Mouse (Mus musculus) heart, embryonic 12.5 days (tissue): ENCODE data around the gene 4930548H24Rik. TPM values are rescaled to one million over a fixed set of nuclear protein-coding genes. Genes with fewer than 3 reads are reported as not detected.

Experiments used
- ATAC-seq: fragments of 200-750 bp; cut with Nextera tagmentation; 2 replicates; pipeline ENCODE4 v1.8.0; 2017; ENCODE audit warnings: moderate TSS enrichment, moderate library complexity; ENCODE audit not compliant: insufficient number of reproducible peaks, low FRiP score
- H3K27ac ChIP-seq: fragments of 300-500 bp; sonication (generic); 2 replicates; pipeline ENCODE4 v1.5.1; 2016; ENCODE audit warnings: mild to moderate bottlenecking, moderate library complexity; ENCODE audit not compliant: poor library complexity, severe bottlenecking
- H3K27me3 ChIP-seq: fragments of 300-500 bp; sonication (generic); replicated peaks from 2 replicates; pipeline ENCODE4 v1.6.1; 2016; ENCODE audit warnings: mild to moderate bottlenecking, moderate library complexity
- H3K36me3 ChIP-seq: fragments of 300-500 bp; sonication (generic); 2 replicates; pipeline ENCODE4 v1.6.1; 2016; ENCODE audit warnings: mild to moderate bottlenecking, moderate library complexity
- H3K4me1 ChIP-seq: fragments of 300-500 bp; sonication (generic); replicated peaks from 2 replicates; pipeline ENCODE4 v1.6.1; 2016; ENCODE audit warnings: mild to moderate bottlenecking
- H3K4me2 ChIP-seq: fragments of 300-500 bp; sonication (generic); 2 replicates; pipeline ENCODE4 v1.6.1; 2016; ENCODE audit warnings: mild to moderate bottlenecking, moderate library complexity
- H3K4me3 ChIP-seq: fragments of 300-500 bp; sonication (generic); 2 replicates; pipeline ENCODE4 v1.5.1; 2016; ENCODE audit warnings: mild to moderate bottlenecking
- H3K9ac ChIP-seq: fragments of 300-500 bp; sonication (generic); 2 replicates; pipeline ENCODE4 v1.6.1; 2016; ENCODE audit warnings: mild to moderate bottlenecking, moderate library complexity
- H3K9me3 ChIP-seq: fragments of 300-500 bp; sonication (generic); replicated peaks from 2 replicates; pipeline ENCODE4 v1.6.1; 2016; ENCODE audit warnings: mild to moderate bottlenecking, moderate library complexity
- WGBS: fragments of 180-500 bp; shearing (Covaris S2); methylation state at CpG from one replicate; pipeline ENCODE4 v1.1.7; 2016; 5-methylcytosine and 5-hydroxymethylcytosine counted together
- polyA plus RNA-seq: library from polyadenylated mRNA; unstranded; fragments of >200 nt; fragmentation: Nextera tagmentation; extraction: Ambion mirVana; gene quantifications from 2 replicates; pipeline ENCODE4 v1.2.1, GENCODE M21; 2016

4930548H24Rik gene
- polyA plus RNA-seq = not detected in 2 replicates

DNA sequence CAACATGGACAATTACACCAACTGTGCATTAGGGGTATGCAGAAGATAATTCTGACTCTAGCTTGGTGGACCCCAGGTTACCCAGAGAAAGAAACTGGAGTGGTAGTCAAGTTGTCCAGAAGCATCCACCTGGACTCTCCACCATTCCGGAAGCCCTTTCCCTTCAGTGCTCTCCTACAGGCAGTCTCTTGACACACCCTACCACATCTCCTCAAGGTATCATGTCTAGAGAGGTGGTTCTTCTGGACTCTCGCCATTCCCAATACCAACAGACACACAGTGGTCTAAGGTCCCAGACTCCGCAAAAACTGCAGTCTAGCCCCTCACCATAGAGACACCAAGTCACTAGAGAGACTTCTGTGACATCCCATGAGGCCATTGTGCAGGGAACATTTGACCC, at the start of gene 4930548H24Rik:
Gene 4930548H24Rik, plus strand, starts transcription at position 301 of the 400 bp plus-strand sequence.
- WGBS = 90% methylated on average over 3 of the region's 3 CpGs

DNA sequence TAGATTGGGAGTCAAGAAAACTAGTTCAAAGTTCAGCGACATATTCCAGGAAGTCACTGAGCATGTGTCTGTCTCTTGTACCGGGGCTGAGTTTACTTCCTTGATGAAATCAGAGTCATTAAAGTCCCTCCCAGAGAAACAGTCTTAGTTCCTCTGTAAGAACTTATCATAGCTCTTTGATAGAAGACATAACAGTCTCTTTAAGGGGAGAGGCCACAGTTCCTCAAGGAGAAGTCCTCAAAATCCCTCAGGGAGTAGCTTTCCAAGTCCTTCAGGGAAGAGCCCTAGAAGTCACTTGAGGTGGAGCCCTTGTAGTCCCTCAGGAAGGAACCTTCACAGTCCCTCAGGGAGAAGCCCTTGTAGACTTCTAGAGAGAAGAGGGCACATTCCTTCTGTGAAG, 34.2 kb upstream of the 4930548H24Rik start:
- Histone ChIP-seq H3K9me3 (no peaks in the 10 kb centered on the region), H3K4me1 (peaks cover 11% of the 10 kb centered on the region), H3K36me3 (no peaks in the 10 kb centered on the region), H3K9ac (no peak overlapping the region), H3K27me3 (no peaks in the 10 kb centered on the region), H3K4me2 (no peak overlapping the region), H3K4me3 (no peak overlapping the region), H3K27ac (no peak overlapping the region)
- no peak for ATAC-seq
- 73% methylated on average over 2 of the region's 2 CpGs for WGBS

More for the DNA sequence above, at the start of gene 4930548H24Rik:
- Histone ChIP-seq H3K9me3 (no peaks in the 10 kb centered on the region), H3K4me3 (no peak within 1 kb of the TSS), H3K4me1 (no peaks in the 10 kb centered on the region), H3K9ac (no peak within 1 kb of the TSS), H3K27ac (no peak within 1 kb of the TSS), H3K4me2 (no peak within 1 kb of the TSS), H3K27me3 (no peaks in the 10 kb centered on the region), H3K36me3 (peaks cover 30% of the 10 kb centered on the region)
- ATAC-seq = no peak

DNA sequence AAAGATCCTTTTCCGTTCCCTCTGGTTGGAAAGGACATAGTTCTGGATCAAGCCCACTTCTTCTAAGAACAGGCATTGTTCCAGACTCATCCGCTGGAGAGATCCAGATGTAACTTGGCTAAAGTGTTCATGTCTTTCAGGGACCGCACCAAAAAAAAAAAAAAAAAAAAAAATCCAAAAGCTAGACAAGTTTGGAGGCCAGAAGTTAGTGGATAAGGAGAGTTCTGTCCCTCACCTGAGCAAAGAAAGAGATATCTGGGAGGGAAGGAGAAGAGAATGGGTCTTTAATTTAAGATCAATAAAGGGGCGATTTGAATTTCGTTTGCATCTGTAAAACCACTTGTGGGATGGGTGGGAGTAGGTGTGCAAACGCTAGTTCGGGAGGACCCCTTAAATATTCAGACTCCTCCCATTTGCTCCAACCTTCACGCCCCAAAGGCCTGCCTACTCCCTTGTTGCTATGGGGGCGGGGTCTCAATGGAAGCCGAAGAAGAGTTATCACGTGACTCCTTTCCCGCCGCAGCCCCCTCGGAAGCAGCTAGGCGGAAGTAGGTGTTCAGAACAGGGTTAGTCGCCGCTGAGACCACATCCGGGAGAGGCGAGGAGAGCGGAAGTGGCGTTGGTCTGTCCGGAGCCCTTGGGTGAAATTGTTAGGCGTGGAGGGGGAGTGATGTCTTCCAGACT, 33.5 kb upstream of the 4930548H24Rik start, which contains the start of gene Zfp512:
Gene Zfp512, plus strand, starts transcription at position 554 of the 684 bp plus-strand sequence.
- peak within 1 kb of the TSS; percentile 86 for H3K9ac ChIP-seq
- H3K4me2 ChIP-seq = peak within 1 kb of the TSS; percentile 96
- no peaks in the 10 kb centered on the region for H3K36me3 ChIP-seq
- no peaks in the 10 kb centered on the region for H3K27me3 ChIP-seq
- ATAC-seq = peak; percentile 97
- peak within 1 kb of the TSS; percentile 61 for H3K4me3 ChIP-seq
- H3K9me3 ChIP-seq = no peaks in the 10 kb centered on the region
- 7% methylated on average over 23 of the region's 23 CpGs for WGBS
- peaks cover 11% of the 10 kb centered on the region for H3K4me1 ChIP-seq
- no peak within 1 kb of the TSS for H3K27ac ChIP-seq

DNA sequence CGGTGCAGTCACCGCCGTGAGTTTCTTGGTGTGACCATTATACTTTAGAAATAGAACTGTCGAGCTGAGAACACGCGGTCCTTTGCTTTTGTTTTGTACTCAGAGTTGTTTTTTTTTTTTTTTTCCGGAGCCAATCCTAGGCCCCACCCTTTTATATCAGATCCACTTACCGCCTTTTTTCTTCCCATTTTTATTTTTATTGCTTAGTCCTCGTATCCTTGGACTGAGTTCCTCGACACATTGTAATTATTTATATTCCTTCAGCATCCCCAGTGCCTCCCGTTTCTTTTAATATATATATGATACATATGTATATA, 33.0 kb upstream of the 4930548H24Rik start:
- ATAC-seq = no peak
- Histone ChIP-seq H3K4me3 (peak overlapping the region; percentile 61), H3K9ac (peak overlapping the region; percentile 52), H3K4me1 (peaks cover 11% of the 10 kb centered on the region), H3K9me3 (no peaks in the 10 kb centered on the region), H3K4me2 (peak overlapping the region; percentile 48), H3K36me3 (no peaks in the 10 kb centered on the region), H3K27me3 (no peaks in the 10 kb centered on the region), H3K27ac (no peak overlapping the region)
- under 1% methylated on average over 11 of the region's 11 CpGs for WGBS

DNA sequence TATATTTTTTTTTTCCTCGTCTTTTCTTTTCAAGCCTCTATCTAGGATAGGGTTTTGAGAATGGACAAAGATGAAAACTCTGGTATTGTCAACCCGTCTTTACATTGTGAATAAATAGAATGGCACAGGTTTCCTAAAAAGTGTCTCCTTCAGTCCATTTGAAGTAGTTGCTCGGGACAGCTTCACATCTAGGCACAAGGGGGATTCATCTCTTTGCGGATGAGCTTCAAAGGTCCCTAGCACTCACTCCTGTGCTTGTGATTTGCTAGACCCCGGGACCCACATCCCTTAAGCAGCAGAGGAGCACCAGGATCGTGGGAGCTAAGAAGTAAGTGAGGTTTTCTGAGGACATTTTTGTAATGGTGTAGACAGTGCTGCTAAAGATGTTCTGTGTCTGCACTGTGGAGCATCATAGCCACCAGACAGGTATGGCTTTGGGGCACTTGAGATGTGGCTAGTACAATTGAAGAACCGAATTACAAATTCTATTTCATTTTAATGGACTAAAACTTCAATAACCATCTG, 32.6 kb upstream of the 4930548H24Rik start:
- Histone ChIP-seq H3K4me3 (peak overlapping the region; percentile 61), H3K9ac (peak overlapping the region; percentile 86), H3K36me3 (no peaks in the 10 kb centered on the region), H3K27ac (no peak overlapping the region), H3K9me3 (no peaks in the 10 kb centered on the region), H3K4me2 (peak overlapping the region; percentile 96), H3K27me3 (no peaks in the 10 kb centered on the region), H3K4me1 (peaks cover 11% of the 10 kb centered on the region)
- ATAC-seq = no peak
- WGBS = 11% methylated on average over 7 of the region's 7 CpGs

DNA sequence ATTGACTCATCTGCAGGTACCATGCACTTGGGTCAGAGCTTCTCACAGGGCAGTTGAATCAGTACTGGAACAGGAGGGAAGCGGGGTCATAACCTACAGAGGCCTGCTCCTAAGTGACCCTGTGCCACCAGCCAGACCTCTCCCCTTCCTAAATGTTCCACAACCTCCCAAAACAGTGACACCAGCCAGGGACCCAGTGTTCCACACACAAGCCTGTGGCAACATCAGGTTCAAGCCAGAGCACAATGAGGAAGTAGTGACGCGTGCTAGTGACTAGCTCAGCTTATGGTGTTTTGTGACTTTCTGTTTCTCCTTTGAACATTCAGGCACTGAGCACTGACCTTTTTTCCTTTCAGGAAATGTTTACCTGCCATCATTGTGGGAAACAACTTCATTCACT, 17.7 kb upstream of the 4930548H24Rik start:
- Histone ChIP-seq H3K4me2 (no peak overlapping the region), H3K36me3 (peaks cover 71% of the 10 kb centered on the region), H3K27me3 (no peaks in the 10 kb centered on the region), H3K9ac (no peak overlapping the region), H3K4me3 (no peak overlapping the region), H3K27ac (no peak overlapping the region), H3K4me1 (no peaks in the 10 kb centered on the region), H3K9me3 (no peaks in the 10 kb centered on the region)
- 87% methylated on average over 3 of the region's 3 CpGs for WGBS
- no peak for ATAC-seq

DNA sequence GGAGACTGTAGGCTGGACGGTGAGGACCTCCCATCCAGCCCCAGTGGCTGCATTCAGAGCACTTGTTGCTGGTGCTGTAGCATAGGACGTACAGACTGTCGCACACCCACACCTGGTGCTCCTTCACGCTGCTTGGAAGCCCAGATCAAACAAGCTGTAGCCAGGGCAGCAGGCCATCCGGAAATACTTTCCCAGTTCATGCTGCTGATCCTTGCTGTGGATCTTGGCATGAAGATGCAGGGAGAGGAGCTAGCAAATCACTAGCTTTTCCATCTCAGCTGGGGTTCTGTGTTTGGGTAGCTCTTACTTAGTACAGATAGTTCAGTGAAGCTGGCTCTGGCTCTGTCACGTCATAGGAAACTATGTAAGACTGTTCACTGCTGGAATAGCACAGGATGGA, 15.8 kb upstream of the 4930548H24Rik start:
- Histone ChIP-seq H3K4me3 (no peak overlapping the region), H3K27ac (no peak overlapping the region), H3K27me3 (no peaks in the 10 kb centered on the region), H3K4me2 (no peak overlapping the region), H3K4me1 (no peaks in the 10 kb centered on the region), H3K36me3 (peaks cover 91% of the 10 kb centered on the region), H3K9me3 (no peaks in the 10 kb centered on the region), H3K9ac (no peak overlapping the region)
- WGBS = 86% methylated on average over 6 of the region's 6 CpGs
- no peak for ATAC-seq

DNA sequence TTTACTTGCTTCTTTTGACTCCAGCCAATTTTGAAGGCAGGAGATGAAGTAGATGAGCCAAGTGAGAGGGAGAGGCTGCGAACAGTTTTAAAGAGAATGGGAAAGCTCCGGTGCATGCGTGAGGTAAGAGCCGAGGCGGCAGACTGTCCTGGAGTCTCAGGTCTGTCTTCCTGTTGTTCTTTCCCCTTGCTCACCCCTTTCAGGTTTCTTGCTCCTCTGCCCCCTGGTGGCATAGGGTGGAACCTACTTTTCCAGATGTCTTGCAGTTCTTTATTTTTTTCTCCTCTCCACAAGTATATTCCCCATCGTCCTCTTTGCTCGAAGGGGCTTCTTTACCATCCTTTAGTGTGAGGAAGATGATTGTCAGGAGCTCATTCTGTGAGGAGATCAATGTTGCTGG, 15.2 kb upstream of the 4930548H24Rik start:
- Histone ChIP-seq H3K27ac (no peak overlapping the region), H3K9ac (no peak overlapping the region), H3K4me2 (no peak overlapping the region), H3K4me3 (no peak overlapping the region), H3K4me1 (no peaks in the 10 kb centered on the region), H3K36me3 (peaks cover 91% of the 10 kb centered on the region), H3K27me3 (no peaks in the 10 kb centered on the region), H3K9me3 (no peaks in the 10 kb centered on the region)
- 71% methylated on average over 7 of the region's 7 CpGs for WGBS
- ATAC-seq = no peak

DNA sequence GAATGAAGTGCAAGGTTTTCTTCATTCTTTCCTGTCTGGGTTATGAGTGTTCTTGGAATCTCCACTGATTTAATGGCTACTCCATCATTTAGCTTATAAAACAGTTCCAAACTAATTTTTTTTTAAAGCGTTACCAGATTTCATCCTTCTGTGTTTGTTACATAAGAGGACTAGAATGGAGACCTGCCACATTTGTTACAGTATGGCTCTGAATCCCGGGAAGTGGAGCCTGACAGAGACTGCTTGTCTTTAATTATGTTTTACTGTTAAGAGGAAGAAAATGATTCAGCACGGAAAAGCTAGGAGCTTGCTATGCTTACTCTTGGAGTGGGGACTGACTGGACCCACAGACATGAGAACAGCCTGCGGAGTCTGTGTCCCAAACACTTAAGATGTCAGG, 5.0 kb upstream of the 4930548H24Rik start:
- H3K36me3 ChIP-seq = peaks cover 75% of the 10 kb centered on the region
- no peak overlapping the region for H3K4me3 ChIP-seq
- H3K9me3 ChIP-seq = no peaks in the 10 kb centered on the region
- ATAC-seq = no peak
- H3K4me2 ChIP-seq = no peak overlapping the region
- H3K27me3 ChIP-seq = no peaks in the 10 kb centered on the region
- no peak overlapping the region for H3K9ac ChIP-seq
- 88% methylated on average over 4 of the region's 4 CpGs for WGBS
- H3K27ac ChIP-seq = no peak overlapping the region
- no peaks in the 10 kb centered on the region for H3K4me1 ChIP-seq

DNA sequence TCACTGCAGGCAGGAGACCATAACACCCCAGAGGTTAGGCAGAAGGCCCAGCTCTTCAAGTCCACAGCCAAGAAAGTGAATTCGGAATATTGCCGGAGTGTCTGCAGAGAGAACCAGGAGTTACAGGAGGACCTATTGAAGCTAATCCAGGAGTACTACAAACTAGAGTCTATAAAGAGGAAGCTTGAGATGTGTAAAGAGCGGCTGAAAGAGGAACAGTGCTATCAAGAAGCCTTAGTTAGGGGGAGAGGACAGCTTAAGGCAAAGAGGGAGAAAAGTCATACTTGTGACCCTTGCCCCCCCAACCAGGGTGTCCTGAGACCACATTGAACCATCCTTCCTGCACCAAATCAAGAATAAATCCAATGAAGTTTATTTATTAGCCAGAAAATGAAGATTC, 2.3 kb downstream of the 4930548H24Rik start:
- WGBS = 93% methylated on average over 3 of the region's 3 CpGs
- Histone ChIP-seq H3K4me2 (no peak overlapping the region), H3K36me3 (peaks cover 9% of the 10 kb centered on the region; the same call in 1 of the 2 replicates), H3K27me3 (no peaks in the 10 kb centered on the region), H3K9me3 (peaks cover 4% of the 10 kb centered on the region; the same call in 1 of the 2 replicates), H3K4me3 (no peak overlapping the region), H3K9ac (no peak overlapping the region), H3K27ac (no peak overlapping the region), H3K4me1 (no peaks in the 10 kb centered on the region)
- ATAC-seq = no peak

DNA sequence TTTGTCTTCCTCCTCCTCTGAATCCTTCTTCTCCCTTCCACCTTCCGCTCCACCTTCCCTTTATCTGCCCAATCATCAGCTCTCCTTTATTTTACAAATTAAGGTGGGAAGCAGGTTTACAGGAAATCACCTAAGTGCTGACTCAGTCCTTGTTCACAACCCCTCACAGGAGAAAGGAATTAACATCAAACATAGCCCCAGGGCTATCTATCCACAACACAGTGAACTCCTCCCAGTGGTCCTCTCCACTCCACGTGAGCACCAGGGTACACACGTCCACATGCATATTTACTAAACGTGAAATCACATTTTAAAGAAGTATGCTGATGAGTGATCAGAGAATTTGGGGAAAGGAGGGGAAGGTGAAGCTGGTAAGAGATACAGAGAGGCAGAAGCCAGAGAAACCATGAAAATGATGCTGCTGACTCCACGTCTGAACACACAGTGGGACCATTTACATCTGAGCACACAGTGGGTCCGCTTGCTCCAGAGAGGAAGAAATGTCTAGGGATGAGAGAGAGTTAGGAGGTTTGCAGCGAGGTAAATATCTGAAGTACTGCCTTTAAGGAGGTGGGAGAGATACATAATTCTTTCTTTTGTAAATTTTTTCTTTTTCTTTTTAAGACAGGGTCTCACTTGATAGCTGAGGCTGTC, 3.7 kb downstream of the 4930548H24Rik start:
- H3K4me1 ChIP-seq = no peaks in the 10 kb centered on the region
- H3K27ac ChIP-seq = no peak overlapping the region
- WGBS = 60% methylated on average over 7 of the region's 7 CpGs
- no peak overlapping the region for H3K4me3 ChIP-seq
- ATAC-seq = no peak
- peaks cover 4% of the 10 kb centered on the region; the same call in 1 of the 2 replicates for H3K36me3 ChIP-seq
- H3K9ac ChIP-seq = no peak overlapping the region
- no peaks in the 10 kb centered on the region for H3K27me3 ChIP-seq
- H3K4me2 ChIP-seq = no peak overlapping the region
- H3K9me3 ChIP-seq = peaks cover 4% of the 10 kb centered on the region; the same call in 1 of the 2 replicates
